Mouse (Mus musculus) G1E (cell line): Measurements from ENCODE around the gene B4gat1.

Source experiments
- CTCF ChIP-seq: IDR thresholded peaks from 2 replicates; pipeline ENCODE4 v1.5.1; 2012; ENCODE audit warnings: low read depth, low read length, inconsistent platforms, mixed read lengths
- GATA1 ChIP-seq: IDR thresholded peaks from 2 replicates; pipeline ENCODE4 v1.6.1; 2012; ENCODE audit warnings: borderline replicate concordance, low read length, inconsistent platforms, mixed read lengths
- POLR2AphosphoS5 ChIP-seq: IDR thresholded peaks from 2 replicates; pipeline ENCODE4 v1.6.1; 2012; ENCODE audit warnings: low read depth, low read length, inconsistent platforms; ENCODE audit not compliant: insufficient replicate concordance
- TAL1 ChIP-seq: conservative IDR thresholded peaks from 2 replicates; pipeline ENCODE4 v1.6.1; 2012; ENCODE audit warnings: low read depth, low read length, inconsistent platforms, mixed read lengths

DNA sequence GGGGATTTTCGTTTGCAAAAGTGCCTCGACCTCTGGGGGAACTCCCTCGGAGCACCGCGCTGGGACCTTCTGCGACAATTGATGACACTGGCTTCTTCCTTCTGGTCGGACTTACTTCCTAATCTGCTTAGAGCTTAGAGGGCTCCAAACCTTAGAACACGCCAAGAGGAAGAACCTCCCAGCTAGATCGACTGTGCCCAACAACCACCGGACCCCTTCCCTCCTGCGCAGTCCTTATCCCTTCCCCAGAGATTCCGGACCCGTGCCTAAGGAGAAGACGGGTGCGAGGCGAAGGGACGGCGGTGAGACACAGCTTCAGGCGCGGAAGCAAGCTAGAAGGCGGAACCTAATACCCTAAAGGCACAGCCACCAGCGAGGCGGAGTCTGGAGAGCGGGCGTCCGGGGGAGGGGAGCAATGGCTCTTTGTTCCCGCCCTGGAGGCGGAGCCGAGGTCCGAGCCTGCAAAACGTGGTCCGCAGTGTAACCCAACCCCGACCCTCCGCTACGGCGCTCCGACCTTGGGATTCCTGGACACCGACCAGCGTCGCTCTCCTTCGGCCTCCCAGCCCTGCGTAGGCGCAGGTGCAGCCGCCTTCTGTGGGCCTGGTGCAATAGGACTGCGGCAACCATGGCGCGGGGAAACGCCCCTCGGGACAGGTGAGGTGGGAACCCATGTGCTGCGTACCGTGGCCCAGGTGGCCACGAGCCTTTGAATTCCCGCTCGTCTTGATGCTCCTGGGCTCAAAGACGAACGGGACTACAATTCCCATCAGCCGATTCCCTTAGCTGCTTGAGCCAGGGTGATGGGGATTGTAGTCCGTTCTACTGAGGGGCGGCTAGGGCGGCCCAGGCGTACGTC is 14.8 kb upstream of the B4gat1 start, which contains the start of gene Slc29a2:
- TF ChIP-seq CTCF, result no peak
- TF ChIP-seq POLR2AphosphoS5, result no peak
- TF ChIP-seq GATA1, result no peak
- no peak for TF ChIP-seq TAL1
